Mouse (Mus musculus) gastrocnemius, postnatal 4 days (tissue): ENCODE results near the gene Zfp341. TPM values are rescaled to one million over a fixed set of nuclear protein-coding genes. Genes with fewer than 3 reads are reported as not detected.

Experiments
- DNase-seq, 2 experiments: peaks; one replicate each; pipeline ENCODE4 v3.0.0; 2021 to 2022; ENCODE audit warnings: low spot score in 2 of 2, mixed read lengths in 2 of 2
- total RNA-seq, 2 experiments: library from RNA; stranded (reverse); gene quantifications; 2 replicates each; pipeline ENCODE4 v1.2.3; 2021

The Zfp341 gene
- total RNA-seq, 2 experiments from 2014 or later = 2.5 to 2.6 TPM

- DNase-seq = no peak
Observed at GRCm38 (mm10) chr2:154633039-154633742, 20.1 kb downstream of the Zfp341 start.

- no peak for DNase-seq
Observed at GRCm38 (mm10) chr2:154633876-154634644, 21.0 kb downstream of the Zfp341 start.

- no peak for DNase-seq
Observed at GRCm38 (mm10) chr2:154635826-154636225, 22.7 kb downstream of the Zfp341 start.

- DNase-seq = no peak
Observed at GRCm38 (mm10) chr2:154638521-154638920, 25.4 kb downstream of the Zfp341 start.

GRCm38 (mm10) chr2:154639115-154639514 is 26.0 kb downstream of the Zfp341 start:
- DNase-seq = no peak

- DNase-seq = no peak
Observed at GRCm38 (mm10) chr2:154641176-154641575, 28.1 kb downstream of the Zfp341 start.

- no peak for DNase-seq
Observed at GRCm38 (mm10) chr2:154642005-154642459, 28.9 kb downstream of the Zfp341 start.

GRCm38 (mm10) chr2:154642712-154643385 is 29.8 kb downstream of the Zfp341 start:
- DNase-seq = no peak

GRCm38 (mm10) chr2:154646634-154647033 is 33.5 kb downstream of the Zfp341 start:
- DNase-seq = no peak

GRCm38 (mm10) chr2:154648086-154648485 is 35.0 kb downstream of the Zfp341 start:
- no peak for DNase-seq

GRCm38 (mm10) chr2:154650404-154650803 is 37.3 kb downstream of the Zfp341 start:
- DNase-seq = no peak

- no peak for DNase-seq
Observed at GRCm38 (mm10) chr2:154651363-154651762, 38.3 kb downstream of the Zfp341 start, which contains the start of gene Chmp4b. Gene Chmp4b (plus strand): TSS chr2:154651705.

- DNase-seq = no peak
Observed at GRCm38 (mm10) chr2:154654976-154655375, 41.9 kb downstream of the Zfp341 start.

- no peak for DNase-seq
Observed at GRCm38 (mm10) chr2:154655878-154656414, 42.8 kb downstream of the Zfp341 start.

- DNase-seq = peak; percentile 95 to 97
Observed at GRCm38 (mm10) chr2:154656710-154657485, 43.8 kb downstream of the Zfp341 start.

GRCm38 (mm10) chr2:154657486-154658237 is 44.6 kb downstream of the Zfp341 start:
- no peak for DNase-seq

GRCm38 (mm10) chr2:154659070-154659469 is 46.0 kb downstream of the Zfp341 start:
- DNase-seq = no peak

GRCm38 (mm10) chr2:154659531-154660074 is 46.5 kb downstream of the Zfp341 start:
- DNase-seq = no peak

- DNase-seq = no peak
Observed at GRCm38 (mm10) chr2:154668680-154669079, 55.6 kb downstream of the Zfp341 start.

- no peak for DNase-seq
Observed at GRCm38 (mm10) chr2:154670106-154670505, 57.0 kb downstream of the Zfp341 start.
